Mouse (Mus musculus) neutrophil, adult 5-6 weeks (primary cell): Measurements from ENCODE around the gene Lrrc3b. TPM values are rescaled to one million over a fixed set of nuclear protein-coding genes. Genes with fewer than 3 reads are reported as not detected.

Source experiments
- ATAC-seq: fragments of 151-379, 151-347 bp; 2 replicates; pipeline ENCODE4 v1.8.0; 2017; ENCODE audit warnings: mild to moderate bottlenecking, moderate TSS enrichment; ENCODE audit not compliant: insufficient number of reproducible peaks, poor library complexity, low FRiP score, severe bottlenecking; ENCODE audit errors: extremely low read depth
- total RNA-seq: library from RNA; stranded (forward); fragments of 200-1000 nt; gene quantifications from 2 replicates; pipeline ENCODE4 v1.2.3, GENCODE M21; 2017

Lrrc3b gene
- total RNA-seq, 1 experiment from 2014 or later, result not detected

DNA sequence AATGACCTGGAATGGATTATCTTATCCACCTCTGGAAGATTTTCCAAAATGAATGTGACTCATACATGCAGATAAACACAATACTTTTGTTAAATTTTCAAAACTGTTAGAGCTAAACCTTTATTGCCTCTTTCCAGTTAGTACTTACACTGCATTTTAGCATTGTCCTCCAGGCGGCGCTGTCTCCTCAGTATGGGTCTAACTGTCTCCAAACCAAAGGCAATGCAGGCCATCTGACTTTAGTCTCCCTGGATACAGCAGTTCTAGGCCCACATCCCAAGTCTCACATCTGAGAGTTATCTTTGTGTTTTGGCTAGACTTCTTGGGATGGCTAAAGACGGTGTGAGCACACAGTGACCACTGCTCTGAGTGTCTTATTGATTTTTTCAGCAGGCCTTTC is 83.3 kb downstream of the Lrrc3b start:
- peak; percentile 81 for ATAC-seq

DNA sequence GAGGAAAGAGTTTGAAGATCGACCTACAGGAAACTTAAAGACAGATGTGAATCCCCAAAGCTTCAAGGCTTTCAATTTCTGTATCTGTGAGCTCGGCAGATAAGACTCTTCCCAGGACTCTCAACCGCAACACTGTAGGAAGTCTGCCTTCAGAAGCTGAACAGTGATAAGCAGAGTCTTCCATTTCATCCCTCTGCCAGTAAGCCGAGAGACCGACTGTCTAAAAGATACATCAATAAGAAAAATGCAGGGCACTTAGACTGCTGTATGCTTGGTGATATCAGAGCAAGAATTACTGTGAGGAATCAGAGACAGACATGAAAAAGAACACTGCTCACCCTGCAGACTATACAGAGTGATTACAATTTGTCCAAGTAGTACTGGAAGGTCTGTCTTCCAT is 84.5 kb downstream of the Lrrc3b start:
- no peak for ATAC-seq

DNA sequence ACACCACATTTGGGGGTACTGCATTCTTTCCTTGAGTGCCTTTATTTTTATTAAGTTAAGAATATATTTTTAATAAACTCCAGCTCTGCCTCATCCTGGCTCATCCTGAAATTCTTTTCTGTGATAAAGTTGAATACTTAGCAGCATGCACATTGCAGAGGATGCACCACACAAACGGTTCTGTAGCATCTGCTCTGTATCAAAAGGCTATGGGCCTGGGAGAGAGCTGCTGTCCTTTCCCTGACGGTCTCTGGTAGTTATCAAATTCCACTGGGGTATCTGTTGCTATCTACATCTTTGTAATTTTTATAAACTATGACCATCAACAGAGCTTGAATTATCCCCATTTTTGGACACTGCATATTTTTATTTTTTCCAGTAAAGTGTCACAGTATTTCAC is 105.7 kb downstream of the Lrrc3b start:
- no peak for ATAC-seq

DNA sequence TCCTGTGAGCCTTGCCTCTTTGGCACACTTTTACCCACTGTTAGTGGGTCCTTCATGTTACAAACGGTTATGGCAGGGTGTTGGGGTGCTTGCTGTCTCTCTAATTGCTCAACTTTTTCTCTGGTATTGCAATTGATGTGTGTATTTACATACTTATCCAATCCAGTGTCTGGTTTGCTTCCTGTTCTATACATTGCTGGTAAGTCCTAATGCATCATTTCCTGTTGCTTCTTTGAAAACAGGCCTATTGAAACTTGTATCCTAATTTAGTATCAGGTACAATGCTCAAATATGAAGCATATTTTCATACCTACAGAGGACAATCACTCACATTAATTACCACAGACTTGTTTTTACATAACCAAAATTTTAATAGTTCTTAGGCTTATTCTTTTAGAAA is 107.4 kb downstream of the Lrrc3b start:
- no peak for ATAC-seq

DNA sequence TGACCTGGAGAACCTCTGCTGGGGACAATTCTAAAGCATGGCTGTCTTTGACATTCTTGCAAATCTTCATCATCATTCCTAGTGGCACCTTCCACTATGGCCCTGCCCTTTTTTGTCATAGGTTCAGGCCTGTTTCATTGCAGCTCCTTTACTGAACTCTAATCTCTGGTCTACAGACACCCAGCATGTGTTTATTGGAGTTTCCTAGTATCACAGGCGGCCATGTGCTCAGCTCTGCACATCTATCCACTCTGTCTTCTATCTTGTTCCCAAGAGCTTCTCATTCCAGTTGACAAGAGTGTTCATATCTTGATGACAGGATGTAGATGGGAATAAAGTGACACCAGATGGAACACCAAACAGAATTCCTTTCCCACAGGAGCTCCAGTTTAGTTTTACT is 108.6 kb downstream of the Lrrc3b start:
- no peak for ATAC-seq

DNA sequence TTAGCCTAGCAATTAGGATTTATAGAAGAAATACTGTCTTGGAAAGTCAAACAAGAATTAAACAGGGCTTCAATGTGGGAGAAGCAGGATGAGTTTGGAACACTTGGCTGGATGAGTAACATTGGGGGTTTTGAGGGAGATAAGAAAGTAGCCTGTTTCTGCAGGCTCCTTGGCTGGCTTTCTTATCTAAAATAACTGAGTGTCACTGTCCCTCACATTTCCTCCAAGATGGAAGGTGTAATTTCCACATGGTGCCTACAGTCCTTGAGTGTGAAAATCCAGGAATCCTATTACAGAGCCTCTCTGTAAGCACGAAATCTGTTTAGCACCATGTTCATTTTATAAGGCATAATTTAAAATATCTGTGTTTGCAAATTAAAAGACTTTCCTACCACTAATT is 112.9 kb downstream of the Lrrc3b start:
- no peak for ATAC-seq

DNA sequence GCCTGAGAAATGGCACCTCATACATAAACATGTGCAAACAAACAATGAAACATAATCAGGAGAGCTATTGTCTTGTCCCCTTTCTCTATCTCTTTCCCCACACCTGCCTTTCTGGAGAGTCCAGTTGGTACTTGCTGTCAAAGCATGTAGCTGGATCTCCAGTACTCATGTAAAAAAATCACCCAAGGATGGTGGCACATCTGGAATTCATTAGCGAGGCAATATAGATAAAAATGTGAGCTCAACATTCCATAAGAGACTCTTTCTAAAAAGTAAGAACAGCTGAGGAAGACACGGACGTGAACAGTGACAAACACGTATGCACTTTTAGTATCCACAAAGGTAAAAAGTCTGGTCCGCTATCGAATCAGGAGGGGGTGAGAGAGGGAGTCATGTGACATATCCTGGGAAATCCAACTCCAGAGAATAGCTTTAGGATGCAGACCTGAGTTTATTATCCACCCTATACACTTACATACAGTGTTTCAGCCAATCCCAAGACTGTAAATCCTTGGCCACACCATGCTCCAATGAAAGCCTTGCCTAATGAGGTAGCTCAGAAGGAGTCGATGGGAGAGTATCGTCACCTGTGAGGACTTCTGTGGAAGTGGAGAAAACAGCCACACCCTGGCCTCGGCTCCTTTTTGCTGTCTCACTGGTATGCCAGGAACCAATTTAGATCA is 116.2 kb downstream of the Lrrc3b start:
- no peak for ATAC-seq

DNA sequence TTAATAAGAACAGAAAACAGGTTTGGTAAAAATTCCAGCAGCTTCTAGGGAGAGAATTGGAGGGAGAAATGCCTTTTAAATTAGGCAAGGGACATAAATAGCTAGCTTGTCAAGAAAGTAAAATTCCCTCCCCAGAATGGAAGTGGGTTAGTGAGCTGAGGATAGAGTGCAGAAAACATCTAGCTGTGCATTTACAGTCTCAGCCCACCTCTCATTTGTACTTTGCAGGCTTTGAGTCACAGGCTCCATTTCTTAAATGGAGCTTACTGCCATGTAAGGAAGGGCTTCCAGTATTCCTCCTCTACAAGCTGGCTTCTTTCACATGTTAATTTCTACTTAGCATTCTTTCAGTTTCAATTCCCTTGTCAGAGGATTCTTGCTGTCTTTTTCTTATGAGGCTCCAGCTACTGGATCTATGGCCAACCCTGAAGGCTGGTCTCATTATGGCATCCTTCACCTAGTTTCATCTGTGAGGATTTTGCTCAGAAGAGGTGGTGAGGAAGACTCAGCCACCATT is 119.3 kb downstream of the Lrrc3b start:
- no peak for ATAC-seq

DNA sequence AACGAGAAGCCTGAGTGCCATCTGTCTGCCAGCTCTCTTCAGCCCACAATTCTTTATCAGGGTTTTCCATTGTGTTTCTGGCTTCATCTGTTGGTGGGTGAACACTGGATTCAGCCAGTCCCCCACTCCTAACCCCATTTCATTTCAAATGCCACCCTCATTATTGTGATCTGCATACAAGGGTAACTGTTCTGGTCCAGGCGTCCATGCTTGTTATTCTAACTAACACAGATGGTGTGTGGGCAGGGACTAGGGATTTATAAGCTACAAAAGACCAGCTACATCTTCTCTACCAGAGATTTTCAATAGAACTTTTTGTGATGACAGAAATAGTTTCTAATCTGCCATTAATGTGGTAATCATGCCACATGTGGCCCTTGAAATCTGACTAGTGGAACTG is 130.2 kb downstream of the Lrrc3b start:
- ATAC-seq, result no peak
